Mouse (Mus musculus) adrenal gland, postnatal 14 days (tissue): Measurements from ENCODE around the gene Cnpy2. TPM values are rescaled to one million over a fixed set of nuclear protein-coding genes. Genes with fewer than 3 reads are reported as not detected.

ENCODE experiments used
- DNase-seq: peaks from one replicate; pipeline ENCODE4 v3.0.0; 2021; ENCODE audit warnings: mixed read lengths
- total RNA-seq: library from RNA; stranded (reverse); gene quantifications from 2 replicates; pipeline ENCODE4 v1.2.3, GENCODE M21; 2021

The Cnpy2 gene
- total RNA-seq, 1 experiment from 2014 or later: 152 TPM

- peak; percentile 95 for DNase-seq
Observed at GRCm38 (mm10) chr10:128368402-128369217, 46.4 kb downstream of the Cnpy2 start, which contains the start of gene Coq10a. Gene Coq10a (minus strand): TSS chr10:128368997.

GRCm38 (mm10) chr10:128369218-128369543 is 46.9 kb downstream of the Cnpy2 start:
- DNase-seq: no peak

GRCm38 (mm10) chr10:128369599-128369998 is 47.3 kb downstream of the Cnpy2 start:
- no peak for DNase-seq

GRCm38 (mm10) chr10:128370021-128370420 is 47.8 kb downstream of the Cnpy2 start:
- DNase-seq: no peak

- no peak for DNase-seq
Observed at GRCm38 (mm10) chr10:128370601-128371000, 48.3 kb downstream of the Cnpy2 start.

GRCm38 (mm10) chr10:128372142-128372541 is 49.9 kb downstream of the Cnpy2 start:
- DNase-seq: no peak

GRCm38 (mm10) chr10:128372989-128373748 is 50.9 kb downstream of the Cnpy2 start:
- no peak for DNase-seq

- DNase-seq: no peak
Observed at GRCm38 (mm10) chr10:128374393-128374792, 52.1 kb downstream of the Cnpy2 start.

- no peak for DNase-seq
Observed at GRCm38 (mm10) chr10:128376099-128376454, 53.8 kb downstream of the Cnpy2 start.

GRCm38 (mm10) chr10:128376455-128377211 is 54.4 kb downstream of the Cnpy2 start, which contains the start of gene Ankrd52:
Gene Ankrd52 (plus strand): TSS chr10:128377115.
- DNase-seq: peak; percentile 94

Other genes starting within 250 kb of the Cnpy2 start
- gene Atp5b, start 239.2 kb upstream of the Cnpy2 start, total RNA-seq: 4,143 and 4,276 TPM in 2 replicates
- gene Baz2a, start 230.9 kb upstream of the Cnpy2 start, total RNA-seq: 44.3 and 51.5 TPM in 2 replicates
- gene Rbms2, start 142.2 kb upstream of the Cnpy2 start, total RNA-seq: 73.9 and 78.9 TPM in 2 replicates
- gene Gls2, start 128.0 kb upstream of the Cnpy2 start, total RNA-seq: 2.9 and 31.3 TPM in 2 replicates
- gene Spryd4, start 110.7 kb upstream of the Cnpy2 start, total RNA-seq: 18.9 and 21.5 TPM in 2 replicates
- gene Mip, start 96.6 kb upstream of the Cnpy2 start, total RNA-seq: not detected in 2 replicates
- 16.5 and 19.3 TPM in 2 replicates for gene Timeless, start 90.4 kb upstream of the Cnpy2 start, total RNA-seq
- 2.0 and 46.2 TPM in 2 replicates for gene Apon, start 68.4 kb upstream of the Cnpy2 start, total RNA-seq
- 10.4 and 138 TPM in 2 replicates for gene Apof, start 53.8 kb upstream of the Cnpy2 start, total RNA-seq
- 22.0 and 25.3 TPM in 2 replicates for gene Stat2, start 51.9 kb upstream of the Cnpy2 start, total RNA-seq
- 0.26 TPM in 1 of 2 replicates, not detected in the other for gene Il23a, start 23.7 kb upstream of the Cnpy2 start, total RNA-seq
- gene Pan2, start 19.1 kb upstream of the Cnpy2 start, total RNA-seq: 22.2 and 27.0 TPM in 2 replicates
- gene Cs, start 15.3 kb downstream of the Cnpy2 start, total RNA-seq: 918 and 1,019 TPM in 2 replicates
- gene Coq10a, start 46.5 kb downstream of the Cnpy2 start, total RNA-seq: 103 and 111 TPM in 2 replicates
- 66.7 and 66.9 TPM in 2 replicates for gene Ankrd52, start 54.7 kb downstream of the Cnpy2 start, total RNA-seq
- 0.78 TPM in 1 of 2 replicates, not detected in the other for gene Slc39a5, start 78.8 kb downstream of the Cnpy2 start, total RNA-seq
- gene Nabp2, start 89.0 kb downstream of the Cnpy2 start, total RNA-seq: 59.8 and 65.2 TPM in 2 replicates
- 38.4 and 40.2 TPM in 2 replicates for gene Rnf41, start 89.2 kb downstream of the Cnpy2 start, total RNA-seq
- gene Smarcc2, start 136.8 kb downstream of the Cnpy2 start, total RNA-seq: 107 and 108 TPM in 2 replicates
- 800 and 862 TPM in 2 replicates for gene Myl6, start 171.7 kb downstream of the Cnpy2 start, total RNA-seq
- 4.7 and 5.0 TPM in 2 replicates for gene Myl6b, start 176.2 kb downstream of the Cnpy2 start, total RNA-seq
- gene Esyt1, start 203.4 kb downstream of the Cnpy2 start, total RNA-seq: 28.5 and 36.9 TPM in 2 replicates
- gene Zc3h10, start 225.3 kb downstream of the Cnpy2 start, total RNA-seq: 12.6 and 13.5 TPM in 2 replicates
- gene Rpl41, start 226.8 kb downstream of the Cnpy2 start, total RNA-seq: 2,356 and 2,777 TPM in 2 replicates
- 93.5 and 107 TPM in 2 replicates for gene Pa2g4, start 243.5 kb downstream of the Cnpy2 start, total RNA-seq